Mouse (Mus musculus): ENCODE measurements around the gene Abl2. TPM values are rescaled to one million over a fixed set of nuclear protein-coding genes. Genes with fewer than 3 reads are reported as not detected.

Gene Abl2
- polyA plus RNA-seq, 2 experiments, result 6.9 to 10.9 TPM

DNA sequence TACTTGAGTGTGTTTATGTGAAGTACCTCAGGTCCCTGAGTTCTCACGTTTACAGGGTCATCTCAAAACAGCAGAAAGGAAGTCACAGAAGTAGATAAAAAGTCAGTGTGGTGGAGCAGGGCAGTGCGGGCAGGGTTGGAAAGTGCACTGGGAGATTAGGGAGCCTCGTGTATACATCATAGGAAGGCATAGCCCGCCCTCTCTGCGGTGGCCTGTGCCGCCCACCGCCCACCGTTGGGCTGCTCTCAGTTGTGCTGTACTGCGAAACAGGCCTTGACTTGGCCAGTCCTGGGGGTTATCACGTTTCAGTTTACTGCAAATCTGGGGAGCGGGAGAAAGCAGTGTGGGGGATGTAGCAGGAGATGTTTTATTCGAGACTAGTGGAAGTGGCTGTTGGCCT is 84.2 kb downstream of the Abl2 start:
- no peaks in the 10 kb centered on the region for H3K9me3 ChIP-seq (ENCODE audit: control insufficient read depth, low read length)
- no peak overlapping the region for H3K9ac ChIP-seq (ENCODE audit: low read depth, low read length, severe bottlenecking)
- peaks cover 13% of the 10 kb centered on the region for H3K4me1 ChIP-seq (ENCODE audit: control insufficient read depth, insufficient read depth, low read length)
- H3K4me3 ChIP-seq (replicated peaks; ENCODE audit: low read length), result no peak overlapping the region
- peaks cover 45% of the 10 kb centered on the region for H3K36me3 ChIP-seq (ENCODE audit: control insufficient read depth, insufficient read depth, low read length)
- TF ChIP-seq POLR2A (IDR thresholded peaks at IDR 0.05; ENCODE audit: borderline replicate concordance, extremely low read depth, insufficient read depth, insufficient read length), result no peak
- DNase-seq (ENCODE audit: low spot score) (no peak), ATAC-seq (ENCODE audit: low FRiP score, low read depth) (0 out of 2 replicates have a peak, but pooled peaks have one; percentile 16)
- 40% methylated on average over 12 of the region's 12 CpGs for WGBS
- no peak overlapping the region for H3K4me2 ChIP-seq (replicated peaks; ENCODE audit: low read depth, low read length, severe bottlenecking)
- H3K27me3 ChIP-seq (ENCODE audit: control insufficient read depth, insufficient read depth, low read length), result no peaks in the 10 kb centered on the region
- H3K27ac ChIP-seq (replicated peaks; ENCODE audit: low read depth, low read length), result no peak overlapping the region

- no peak for DNase-seq (ENCODE audit: low spot score)
- 33% methylated on average over 10 of the region's 10 CpGs for WGBS
- no peak for TF ChIP-seq POLR2A (IDR thresholded peaks at IDR 0.05; ENCODE audit: borderline replicate concordance, extremely low read depth, insufficient read depth, insufficient read length)
- Histone ChIP-seq H3K4me2 (replicated peaks; ENCODE audit: low read depth, low read length, severe bottlenecking) (no peak overlapping the region), H3K27ac (replicated peaks; ENCODE audit: low read depth, low read length) (no peak overlapping the region), H3K9me3 (ENCODE audit: control insufficient read depth, low read length) (no peaks in the 10 kb centered on the region), H3K36me3 (ENCODE audit: control insufficient read depth, insufficient read depth, low read length) (peaks cover 49% of the 10 kb centered on the region), H3K27me3 (ENCODE audit: control insufficient read depth, insufficient read depth, low read length) (no peaks in the 10 kb centered on the region), H3K9ac (ENCODE audit: low read depth, low read length, severe bottlenecking) (no peak overlapping the region), H3K4me3 (replicated peaks; ENCODE audit: low read length) (no peak overlapping the region), H3K4me1 (ENCODE audit: control insufficient read depth, insufficient read depth, low read length) (peaks cover 13% of the 10 kb centered on the region)
- ATAC-seq (ENCODE audit: low FRiP score, low read depth), result no peak
These were observed 85.5 kb downstream of the Abl2 start for GRCm38 (mm10) chr1:156644061-156644460.

GRCm38 (mm10) chr1:156644780-156645523 is 86.4 kb downstream of the Abl2 start:
- Histone ChIP-seq H3K36me3 (ENCODE audit: control insufficient read depth, insufficient read depth, low read length) (peaks cover 44% of the 10 kb centered on the region), H3K4me2 (replicated peaks; ENCODE audit: low read depth, low read length, severe bottlenecking) (no peak overlapping the region), H3K27me3 (ENCODE audit: control insufficient read depth, insufficient read depth, low read length) (no peaks in the 10 kb centered on the region), H3K27ac (replicated peaks; ENCODE audit: low read depth, low read length) (no peak overlapping the region), H3K4me1 (ENCODE audit: control insufficient read depth, insufficient read depth, low read length) (peaks cover 13% of the 10 kb centered on the region), H3K4me3 (replicated peaks; ENCODE audit: low read length) (no peak overlapping the region), H3K9me3 (ENCODE audit: control insufficient read depth, low read length) (no peaks in the 10 kb centered on the region), H3K9ac (ENCODE audit: low read depth, low read length, severe bottlenecking) (no peak overlapping the region)
- no peak for TF ChIP-seq POLR2A (IDR thresholded peaks at IDR 0.05; ENCODE audit: borderline replicate concordance, extremely low read depth, insufficient read depth, insufficient read length)
- WGBS, result 47% methylated on average over 13 of the region's 13 CpGs
- DNase-seq (ENCODE audit: low spot score), result no peak
- no peak for ATAC-seq (ENCODE audit: low FRiP score, low read depth)

- no peak overlapping the region for H3K27ac ChIP-seq (replicated peaks; ENCODE audit: low read depth, low read length)
- H3K36me3 ChIP-seq (ENCODE audit: control insufficient read depth, insufficient read depth, low read length), result peaks cover 33% of the 10 kb centered on the region
- DNase-seq (ENCODE audit: low spot score) (no peak), ATAC-seq (ENCODE audit: low FRiP score, low read depth) (no peak)
- H3K27me3 ChIP-seq (ENCODE audit: control insufficient read depth, insufficient read depth, low read length), result no peaks in the 10 kb centered on the region
- H3K9me3 ChIP-seq (ENCODE audit: control insufficient read depth, low read length), result no peaks in the 10 kb centered on the region
- no peak overlapping the region for H3K4me2 ChIP-seq (replicated peaks; ENCODE audit: low read depth, low read length, severe bottlenecking)
- no peak overlapping the region for H3K9ac ChIP-seq (ENCODE audit: low read depth, low read length, severe bottlenecking)
- H3K4me1 ChIP-seq (ENCODE audit: control insufficient read depth, insufficient read depth, low read length), result peaks cover 13% of the 10 kb centered on the region
- WGBS, result 70% methylated on average over 4 of the region's 4 CpGs
- no peak for TF ChIP-seq POLR2A (IDR thresholded peaks at IDR 0.05; ENCODE audit: borderline replicate concordance, extremely low read depth, insufficient read depth, insufficient read length)
- no peak overlapping the region for H3K4me3 ChIP-seq (replicated peaks; ENCODE audit: low read length)
These were observed 87.4 kb downstream of the Abl2 start for GRCm38 (mm10) chr1:156645971-156646370.

DNA sequence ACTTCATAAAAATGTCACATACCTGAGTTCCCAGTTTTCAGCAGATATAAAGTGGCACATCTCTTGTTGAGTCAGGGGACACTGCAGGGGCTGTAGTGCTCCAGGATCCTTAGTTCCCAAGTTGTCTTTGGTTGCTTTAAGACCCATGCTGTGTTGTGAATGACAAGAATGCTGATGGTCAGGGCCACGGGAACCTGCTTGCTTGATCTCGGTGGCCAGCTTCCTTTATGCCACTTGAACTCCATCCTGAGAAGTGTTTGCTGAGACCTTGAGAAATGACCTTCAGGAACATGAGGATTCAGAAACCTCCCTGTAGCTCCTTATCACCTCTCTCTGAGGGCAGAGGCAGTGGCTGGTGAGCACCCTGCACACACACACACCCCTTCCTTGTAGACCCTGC is 90.1 kb downstream of the Abl2 start:
- H3K9ac ChIP-seq (ENCODE audit: low read depth, low read length, severe bottlenecking), result no peak overlapping the region
- 42% methylated on average over 2 of the region's 2 CpGs for WGBS
- no peaks in the 10 kb centered on the region for H3K9me3 ChIP-seq (ENCODE audit: control insufficient read depth, low read length)
- H3K36me3 ChIP-seq (ENCODE audit: control insufficient read depth, insufficient read depth, low read length), result peaks cover 9% of the 10 kb centered on the region
- no peak for DNase-seq (ENCODE audit: low spot score)
- TF ChIP-seq POLR2A (IDR thresholded peaks at IDR 0.05; ENCODE audit: borderline replicate concordance, extremely low read depth, insufficient read depth, insufficient read length), result no peak
- no peak for ATAC-seq (ENCODE audit: low FRiP score, low read depth)
- H3K27me3 ChIP-seq (ENCODE audit: control insufficient read depth, insufficient read depth, low read length), result no peaks in the 10 kb centered on the region
- H3K27ac ChIP-seq (replicated peaks; ENCODE audit: low read depth, low read length), result no peak overlapping the region
- no peak overlapping the region for H3K4me3 ChIP-seq (replicated peaks; ENCODE audit: low read length)
- H3K4me1 ChIP-seq (ENCODE audit: control insufficient read depth, insufficient read depth, low read length), result peaks cover 12% of the 10 kb centered on the region
- no peak overlapping the region for H3K4me2 ChIP-seq (replicated peaks; ENCODE audit: low read depth, low read length, severe bottlenecking)

All from limb, embryonic 14.5 days (tissue).